Mouse (Mus musculus) G1E (cell line): ENCODE measurements around the gene Gm13695.
"Not testable (repeated sequence)": the region's sequence is repeated elsewhere in the genome, so short reads cannot be mapped to it uniquely, and the experiment has no call there.

Experiments
- CTCF ChIP-seq: IDR thresholded peaks from 2 replicates; pipeline ENCODE4 v1.5.1; 2012; ENCODE audit warnings: low read depth, low read length, inconsistent platforms, mixed read lengths
- GATA1 ChIP-seq: IDR thresholded peaks from 2 replicates; pipeline ENCODE4 v1.6.1; 2012; ENCODE audit warnings: borderline replicate concordance, low read length, inconsistent platforms, mixed read lengths
- GATA2 ChIP-seq: IDR thresholded peaks from 2 replicates; pipeline ENCODE4 v1.6.1; 2012; ENCODE audit warnings: low read depth, low read length, inconsistent platforms, borderline replicate concordance
- POLR2AphosphoS5 ChIP-seq: IDR thresholded peaks from 2 replicates; pipeline ENCODE4 v1.6.1; 2012; ENCODE audit warnings: low read depth, low read length, inconsistent platforms; ENCODE audit not compliant: insufficient replicate concordance
- TAL1 ChIP-seq: conservative IDR thresholded peaks from 2 replicates; pipeline ENCODE4 v1.6.1; 2012; ENCODE audit warnings: low read depth, low read length, inconsistent platforms, mixed read lengths

GRCm38 (mm10) chr2:83978633-83979032 is 11.5 kb downstream of the Gm13695 start, which contains the start of gene Gm13694:
- not testable (repeated sequence) for TF ChIP-seq CTCF, GATA1, GATA2, TAL1, POLR2AphosphoS5
